Mouse (Mus musculus): ENCODE results near the gene Olfr1329.
A peak's percentile ranks its signal among the peaks of the same experiment; 100 is the strongest.
"Not testable (repeated sequence)": the region's sequence is repeated elsewhere in the genome, so short reads cannot be mapped to it uniquely, and the experiment has no call there.

Gene Olfr1329

DNA sequence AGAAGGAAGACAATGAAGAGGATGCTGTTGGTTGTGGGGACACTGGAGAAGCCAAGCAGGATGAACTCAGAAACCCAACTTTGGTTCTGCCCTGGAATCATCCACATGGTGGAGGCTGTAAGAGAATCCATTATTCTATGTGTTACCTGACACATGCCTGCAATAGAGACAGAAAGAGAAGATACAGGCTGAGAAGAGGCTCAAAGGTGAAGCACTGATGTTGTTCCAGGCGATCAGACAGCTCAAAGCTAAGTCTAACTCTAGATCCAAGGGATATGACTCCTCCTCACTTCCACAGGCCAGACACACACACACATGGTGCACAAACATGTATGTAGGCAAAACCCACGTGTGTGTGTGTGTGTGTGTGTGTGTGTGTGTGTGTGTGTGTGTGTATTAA, at the start of gene Olfr1329:
Gene Olfr1329 (minus strand): TSS at position 101 of the 400 bp plus-strand sequence.
- not testable (repeated sequence) for DNase-seq (ENCODE audit: low read depth, low spot score)

DNA sequence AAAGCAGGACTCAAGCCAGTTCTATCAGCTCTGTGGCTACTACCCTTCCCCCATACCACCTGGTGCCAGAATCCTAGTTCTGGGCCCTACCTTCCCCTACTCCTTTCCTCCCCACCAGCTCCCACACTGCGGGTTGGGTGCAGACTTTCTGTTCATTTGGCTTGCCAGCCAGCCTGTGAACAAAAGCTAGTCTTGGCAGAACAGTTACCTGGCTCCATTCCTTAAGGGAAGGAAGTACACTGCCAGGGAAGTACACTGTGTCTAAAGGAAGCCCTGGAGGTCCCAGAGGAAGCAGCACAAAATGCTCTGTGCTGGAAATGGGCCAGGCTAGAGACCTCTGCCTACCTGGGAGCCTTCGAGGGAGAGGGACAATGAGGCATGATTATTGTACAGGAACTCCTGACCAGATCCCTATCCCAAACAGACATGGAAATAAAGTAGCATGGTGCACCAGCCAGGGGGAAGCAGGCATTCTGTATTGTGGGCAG, 43.9 kb upstream of the Olfr1329 start, which contains the start of gene Lao1:
Gene Lao1 (plus strand): TSS at position 438 of the 488 bp plus-strand sequence.
- DNase-seq (ENCODE audit: low read depth, low spot score) = no peak

DNA sequence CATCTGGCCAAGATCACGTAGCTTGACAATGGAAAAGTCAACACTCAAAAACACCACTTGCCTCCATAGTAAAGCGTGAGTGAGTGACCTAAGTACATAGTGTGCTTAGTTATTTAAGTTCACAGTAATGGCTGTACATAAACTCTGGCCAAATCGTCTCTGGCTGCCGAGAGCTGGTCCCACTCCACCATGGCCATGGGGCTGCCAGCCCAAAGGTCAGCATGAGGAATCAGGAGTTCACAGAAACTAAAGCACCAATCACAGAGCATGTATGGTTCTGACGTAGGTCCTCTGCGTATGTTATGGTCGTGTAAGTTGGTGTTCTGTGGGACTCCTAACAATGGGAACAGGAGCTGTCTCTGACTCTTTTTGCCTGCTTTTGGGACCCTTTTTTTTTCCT, 41.5 kb upstream of the Olfr1329 start:
- DNase-seq (ENCODE audit: low read depth, low spot score) = no peak

DNA sequence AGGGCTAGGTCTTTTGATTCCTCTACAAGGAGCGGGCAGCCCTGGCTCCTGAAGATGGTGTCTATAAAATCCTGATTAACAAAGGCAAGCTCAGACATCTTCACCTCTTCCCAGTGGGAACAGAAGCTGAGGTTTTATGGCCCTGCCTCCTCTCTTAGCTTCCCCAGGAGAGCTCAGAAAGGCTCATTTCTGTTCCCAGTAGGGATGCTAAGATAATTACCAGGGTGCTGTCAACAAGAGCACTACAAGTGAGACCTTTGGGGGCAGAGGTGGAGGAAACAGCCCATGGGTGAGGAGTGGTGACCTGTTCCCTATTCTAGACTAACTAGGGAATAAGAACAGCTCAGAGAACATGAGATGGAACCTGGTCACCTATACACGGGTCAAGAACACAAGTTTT, 21.2 kb upstream of the Olfr1329 start, which contains the start of gene Olfr1328:
Gene Olfr1328 (minus strand): TSS at position 101 of the 400 bp plus-strand sequence.
- DNase-seq (ENCODE audit: low read depth, low spot score) = no peak

DNA sequence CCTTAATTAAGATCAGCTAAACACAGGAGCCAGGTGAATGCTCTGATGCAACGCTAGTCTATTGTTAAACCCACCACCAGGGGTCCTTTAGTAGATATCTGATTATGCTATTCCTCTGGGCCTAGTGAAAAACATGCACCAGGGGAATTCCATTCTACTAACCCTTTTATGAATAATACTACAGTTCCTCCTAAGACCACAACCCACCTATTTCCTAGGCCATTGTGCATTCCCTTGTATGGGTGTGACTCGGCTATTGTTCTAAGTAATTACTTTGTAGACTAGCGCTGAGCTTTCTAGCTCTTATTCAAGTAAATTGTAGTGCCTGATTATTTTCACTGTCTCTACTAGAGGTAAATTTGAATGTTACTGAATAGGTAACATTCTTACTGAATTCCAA, 14.1 kb upstream of the Olfr1329 start:
- DNase-seq (ENCODE audit: low read depth, low spot score) = peak; percentile 73

DNA sequence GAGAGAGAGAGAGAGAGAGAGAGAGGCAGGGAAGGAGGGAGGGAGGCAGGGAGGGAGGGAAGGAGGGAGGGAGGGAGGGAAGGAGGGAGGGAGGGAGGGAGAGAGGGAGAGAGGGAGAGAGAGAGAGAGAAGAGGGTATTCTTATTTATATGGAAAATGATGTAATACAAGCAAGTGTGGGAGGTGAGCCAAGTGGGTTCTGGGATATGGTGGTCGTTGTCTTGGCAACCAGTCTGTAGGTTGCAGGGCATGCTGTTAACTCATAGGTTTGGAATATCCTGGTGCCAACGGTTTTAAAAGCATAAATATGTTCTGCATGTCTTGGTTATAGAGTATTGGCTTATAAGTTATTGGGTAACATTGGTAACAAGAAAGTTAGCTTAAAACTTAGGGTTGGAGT, 15.3 kb downstream of the Olfr1329 start:
- no peak for DNase-seq (ENCODE audit: low read depth, low spot score)

DNA sequence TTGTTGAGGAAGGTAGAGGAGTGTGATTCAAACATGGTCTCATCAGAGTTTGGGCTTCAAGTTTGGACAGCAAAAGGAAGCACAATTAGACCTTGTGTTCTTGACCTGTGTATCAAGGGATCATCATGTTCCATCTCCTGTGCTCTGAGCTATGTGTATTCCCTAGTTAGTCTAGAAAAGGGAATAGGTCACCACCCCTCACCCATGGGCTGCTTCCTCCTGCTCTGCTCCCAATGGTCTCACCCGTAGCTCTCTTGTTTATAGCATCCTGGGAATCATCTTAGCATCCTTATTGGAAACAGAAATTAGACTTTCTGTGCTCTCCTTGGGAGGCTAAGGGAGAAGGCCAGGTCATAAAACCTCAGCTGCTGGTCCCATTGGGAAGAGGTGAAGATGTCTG, 29.0 kb downstream of the Olfr1329 start, which contains the start of gene Olfr1330:
Gene Olfr1330 (plus strand): TSS at position 301 of the 400 bp plus-strand sequence.
- no peak for DNase-seq (ENCODE audit: low read depth, low spot score)

DNA sequence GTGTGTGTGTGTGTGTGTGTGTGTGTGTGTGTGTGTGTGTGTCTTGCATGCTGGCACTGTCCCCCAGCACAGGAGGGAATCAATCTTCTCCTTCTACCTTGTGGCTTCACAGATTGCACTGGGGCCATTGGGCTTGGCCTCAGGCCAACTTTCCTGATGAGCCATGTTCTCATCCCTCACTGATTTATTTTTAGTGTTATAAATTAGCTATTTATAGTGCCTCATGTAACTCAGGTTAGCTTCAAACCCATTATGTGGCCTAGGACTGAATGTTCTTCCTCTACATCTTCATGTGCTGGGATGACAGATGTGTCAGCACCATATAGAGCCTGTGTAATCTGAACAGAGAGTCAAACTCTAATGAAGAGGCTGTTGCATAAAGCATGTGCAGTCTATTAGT, 49.7 kb downstream of the Olfr1329 start:
- DNase-seq (ENCODE audit: low read depth, low spot score) = no peak
